12 mouse cellular contexts compared by ENCODE assay signal in the genomic region with DNA sequence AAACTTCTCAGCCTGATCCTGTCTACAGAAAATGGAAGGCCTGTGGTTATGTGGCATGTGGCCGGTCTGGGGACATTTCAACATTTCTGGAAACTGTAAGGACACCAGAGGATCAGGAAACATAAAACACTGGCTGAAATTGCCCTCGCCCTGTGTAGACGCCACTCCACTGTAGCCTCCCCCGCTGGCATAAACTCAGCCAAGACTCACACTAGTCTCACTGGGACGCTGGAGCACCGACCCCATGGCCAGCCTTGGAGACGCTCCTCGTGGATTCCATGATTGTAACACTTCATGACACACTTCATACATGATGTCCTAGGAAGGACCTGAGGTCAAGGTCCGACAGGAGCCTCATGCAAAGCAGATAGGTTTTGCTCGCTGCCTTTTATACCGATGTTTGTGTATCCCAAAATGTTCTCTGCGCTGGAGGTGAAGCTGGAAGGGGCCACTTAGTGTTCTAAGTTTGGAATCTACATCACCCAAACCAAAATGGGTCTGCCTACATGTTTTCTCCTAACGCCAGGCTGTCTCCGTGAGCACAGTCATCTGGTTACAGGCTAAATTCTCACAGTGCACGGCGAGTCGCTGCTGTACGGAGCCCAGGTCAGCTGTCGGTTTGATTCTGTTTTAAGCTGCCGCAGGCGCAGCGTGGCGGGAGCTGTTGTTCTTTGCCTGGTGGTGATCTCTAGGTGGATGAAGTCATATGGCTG. TPM values are rescaled to one million over a fixed set of nuclear protein-coding genes. Genes with fewer than 3 reads are reported as not detected.
DNase-seq lines count a peak whose midpoint lies in the region; ATAC-seq and TF ChIP-seq lines count a peak whose summit lies in the region.
"Had no signal": no experiment of that assay in that cellular context is flagged by ENCODE, and none has a peak within 500 bp of the region (broad histone marks: within the 10 kb centered on the region; RNA-seq: fewer than 3 reads in every experiment).

No protein-coding gene starts in this region.

- no peak overlapping the region for H3K4me3 ChIP-seq in hindbrain, embryonic 10.5 days
- no peak overlapping the region for H3K4me3 ChIP-seq in hindbrain, postnatal 0 days (ENCODE audit: low read length)
- H3K4me3 ChIP-seq in bone marrow, adult 2 months (replicated peaks; ENCODE audit: control insufficient read depth, low read depth, low read length) = no peak overlapping the region
- no peak overlapping the region for H3K4me3 ChIP-seq in limb, embryonic 10.5 days
- no peak overlapping the region for H3K4me3 ChIP-seq in neural tube, embryonic 15.5 days (replicated peaks)
- H3K4me3 ChIP-seq: forebrain, embryonic 15.5 days; liver, embryonic 13.5 days; midbrain, embryonic 10.5 days had no signal

- peaks cover 60% of the 10 kb centered on the region for H3K4me1 ChIP-seq in hindbrain, embryonic 10.5 days (replicated peaks)
- H3K4me1 ChIP-seq in hindbrain, postnatal 0 days (ENCODE audit: insufficient read depth, low read length) = peaks cover 5% of the 10 kb centered on the region; the same call in 1 of the 2 replicates
- H3K4me1 ChIP-seq in bone marrow, adult 2 months (ENCODE audit: control insufficient read depth, insufficient read depth, low read length) = peaks cover 10% of the 10 kb centered on the region
- H3K4me1 ChIP-seq in limb, embryonic 10.5 days = peaks cover 38% of the 10 kb centered on the region
- H3K4me1 ChIP-seq in neural tube, embryonic 15.5 days = peaks cover 20% of the 10 kb centered on the region; the same call in 1 of the 2 replicates

- peak overlapping the region; percentile 8; the same call in 1 of the 2 replicates for H3K27ac ChIP-seq in hindbrain, embryonic 10.5 days
- H3K27ac ChIP-seq in hindbrain, postnatal 0 days = no peak overlapping the region
- peak overlapping the region; percentile 33 for H3K27ac ChIP-seq in bone marrow, adult 2 months (ENCODE audit: control insufficient read depth, insufficient read depth, low read depth, low read length, poor library complexity)
- peak overlapping the region; percentile 15; the same call in 1 of the 2 replicates for H3K27ac ChIP-seq in limb, embryonic 10.5 days
- H3K27ac ChIP-seq in neural tube, embryonic 15.5 days (replicated peaks) = no peak overlapping the region
- H3K27ac ChIP-seq: forebrain, embryonic 15.5 days; hindbrain, embryonic 14.5 days; liver, embryonic 13.5 days had no signal

- H3K9ac ChIP-seq in hindbrain, postnatal 0 days (replicated peaks; ENCODE audit: low read length) = no peak overlapping the region
- no peak overlapping the region for H3K9ac ChIP-seq in neural tube, embryonic 15.5 days (replicated peaks)
- H3K9ac ChIP-seq: forebrain, embryonic 15.5 days; hindbrain, embryonic 14.5 days; liver, embryonic 13.5 days had no signal

- no peaks in the 10 kb centered on the region for H3K36me3 ChIP-seq in hindbrain, embryonic 10.5 days
- no peaks in the 10 kb centered on the region for H3K36me3 ChIP-seq in hindbrain, postnatal 0 days (ENCODE audit: insufficient read depth, low read length)
- H3K36me3 ChIP-seq in limb, embryonic 10.5 days = 0 out of 2 replicates have a peak, but pooled peaks cover 2% of the 10 kb centered on the region
- H3K36me3 ChIP-seq in neural tube, embryonic 15.5 days = no peaks in the 10 kb centered on the region
- H3K36me3 ChIP-seq: forebrain, embryonic 15.5 days; liver, embryonic 13.5 days; midbrain, embryonic 10.5 days had no signal

- no peak for ATAC-seq in hindbrain, postnatal 0 days
- ATAC-seq in common myeloid progenitor, adult 5-6 weeks (replicated peaks; ENCODE audit: low read depth, poor library complexity, severe bottlenecking) = 0 out of 2 replicates have a peak, but pooled peaks have one; percentile 6
- ATAC-seq in neural tube, embryonic 15.5 days (ENCODE audit: low FRiP score) = no peak
- ATAC-seq: forebrain, embryonic 15.5 days had no signal

- TF ChIP-seq POLR2A in bone marrow, adult 2 months (IDR thresholded peaks at IDR 0.05; ENCODE audit: borderline replicate concordance, control insufficient read depth, low read depth, low read length) = no peak

- TF ChIP-seq CTCF in hindbrain, postnatal 0 days (IDR thresholded peaks at IDR 0.05; ENCODE audit: low read depth) = no peak
- TF ChIP-seq CTCF in bone marrow, adult 2 months (IDR thresholded peaks at IDR 0.05; ENCODE audit: control insufficient read depth, insufficient read depth, low read length) = no peak

- H3K4me2 ChIP-seq in hindbrain, postnatal 0 days (ENCODE audit: low read depth, low read length) = no peak overlapping the region
- no peak overlapping the region for H3K4me2 ChIP-seq in neural tube, embryonic 15.5 days
- H3K4me2 ChIP-seq: forebrain, embryonic 15.5 days; hindbrain, embryonic 14.5 days; liver, embryonic 13.5 days had no signal

- no peaks in the 10 kb centered on the region for H3K9me3 ChIP-seq in hindbrain, embryonic 10.5 days
- H3K9me3 ChIP-seq in hindbrain, postnatal 0 days (ENCODE audit: low read length) = no peaks in the 10 kb centered on the region
- no peaks in the 10 kb centered on the region for H3K9me3 ChIP-seq in limb, embryonic 10.5 days (replicated peaks)
- H3K9me3 ChIP-seq in neural tube, embryonic 15.5 days (replicated peaks) = no peaks in the 10 kb centered on the region
- H3K9me3 ChIP-seq: forebrain, embryonic 15.5 days; liver, embryonic 13.5 days; midbrain, embryonic 10.5 days had no signal

- no peak for DNase-seq in hindbrain, embryonic 10.5 days (ENCODE audit: low spot score)
- DNase-seq in hindbrain, postnatal 0 days (ENCODE audit: low spot score) = no peak
- no peak for DNase-seq in limb, embryonic 10.5 days (ENCODE audit: low spot score)
- no peak for DNase-seq in testis, postnatal 14 days (ENCODE audit: low spot score)
- DNase-seq: liver, embryonic 13.5 days; thymus, adult 18-20 months had no signal

- H3K27me3 ChIP-seq in hindbrain, embryonic 10.5 days (ENCODE audit: insufficient read depth, poor library complexity, severe bottlenecking) = no peaks in the 10 kb centered on the region
- no peaks in the 10 kb centered on the region for H3K27me3 ChIP-seq in hindbrain, postnatal 0 days (ENCODE audit: insufficient read depth, low read length)
- H3K27me3 ChIP-seq in limb, embryonic 10.5 days (ENCODE audit: low read depth, poor library complexity, severe bottlenecking) = no peaks in the 10 kb centered on the region
- H3K27me3 ChIP-seq in neural tube, embryonic 15.5 days (replicated peaks) = no peaks in the 10 kb centered on the region
- H3K27me3 ChIP-seq: forebrain, embryonic 15.5 days; liver, embryonic 13.5 days had no signal

- 90% methylated on average over 23 of the region's 23 CpGs for WGBS in hindbrain, embryonic 10.5 days
- 90% methylated on average over 23 of the region's 23 CpGs for WGBS in hindbrain, postnatal 0 days
- WGBS in bone marrow, adult 2 months = 81% methylated on average over 23 of the region's 23 CpGs
- WGBS in limb, embryonic 10.5 days = 93% methylated on average over 23 of the region's 23 CpGs
- WGBS in neural tube, embryonic 15.5 days = 92% methylated on average over 23 of the region's 23 CpGs

RNA-seq across cellular contexts. Expression of a gene that starts 48.4 kb away (rescaled TPM):
- 15.8 and 16.1 TPM in 2 replicates for polyA plus RNA-seq in hindbrain, embryonic 10.5 days (2016; fragmentation: Nextera tagmentation; extraction: Ambion mirVana)
- 4.5 and 5.9 TPM in 2 replicates for total RNA-seq in hindbrain, postnatal 0 days (2014; rRNA removed)
- 3.3 TPM in 2 replicates for polyA plus RNA-seq in hindbrain, postnatal 0 days (2015; fragmentation: Nextera tagmentation; extraction: Ambion mirVana)
- polyA plus RNA-seq in bone marrow, adult 2 months (2011; ENCODE audit: insufficient read depth, insufficient read length, low replicate concordance, missing spikeins) = 19.5 and 35.2 TPM in 2 replicates
- total RNA-seq in common myeloid progenitor, adult 5-6 weeks (2017) = 33.9 and 36.3 TPM in 2 replicates
- polyA plus RNA-seq in limb, embryonic 10.5 days (2016; fragmentation: Nextera tagmentation; extraction: Ambion mirVana) = 19.5 and 26.3 TPM in 2 replicates
- 5.3 and 7.3 TPM in 2 replicates for polyA plus RNA-seq in neural tube, embryonic 15.5 days (2015; fragmentation: Nextera tagmentation; extraction: Ambion mirVana)

Comparison
In these comparisons a context has a peak if more than half of its experiments do, and no peak if none do; other contexts are left out.
1. H3K27ac ChIP-seq: peak in hindbrain, embryonic 10.5 days (single experiment), bone marrow, adult 2 months (single experiment) and limb, embryonic 10.5 days (single experiment); none in hindbrain, postnatal 0 days (single experiment) and neural tube, embryonic 15.5 days (single experiment).